Mouse (Mus musculus): ENCODE measurements around the gene Lsm3. TPM values are rescaled to one million over a fixed set of nuclear protein-coding genes. Genes with fewer than 3 reads are reported as not detected.

Gene Lsm3
- polyA plus RNA-seq, 1 experiment from 2014 or later: 144 TPM

GRCm38 (mm10) chr6:91514737-91515362 lies 878 bp upstream of the Lsm3 start:
- Histone ChIP-seq H3K9me3 (no peaks in the 10 kb centered on the region), H3K4me1 (replicated peaks) (peaks cover 34% of the 10 kb centered on the region), H3K4me3 (peak overlapping the region; percentile 94), H3K9ac (peak overlapping the region; percentile 77), H3K4me2 (peak overlapping the region; percentile 93), H3K27ac (replicated peaks) (peak overlapping the region; percentile 72), H3K36me3 (peaks cover 22% of the 10 kb centered on the region), H3K27me3 (no peaks in the 10 kb centered on the region)
- no peak; the same call in 1 of the 2 replicates for ATAC-seq (ENCODE audit: low FRiP score, low read depth)
- WGBS: 31% methylated on average over 10 of the region's 10 CpGs

GRCm38 (mm10) chr6:91518454-91519020 lies 2.8 kb downstream of the Lsm3 start:
- peaks cover 33% of the 10 kb centered on the region for H3K4me1 ChIP-seq (replicated peaks)
- WGBS: 89% methylated on average over 7 of the region's 7 CpGs
- H3K4me2 ChIP-seq: no peak overlapping the region
- no peak overlapping the region for H3K27ac ChIP-seq (replicated peaks)
- H3K4me3 ChIP-seq: no peak overlapping the region
- H3K9me3 ChIP-seq: no peaks in the 10 kb centered on the region
- no peak for ATAC-seq (ENCODE audit: low FRiP score, low read depth)
- H3K36me3 ChIP-seq: peaks cover 54% of the 10 kb centered on the region
- H3K9ac ChIP-seq: no peak overlapping the region
- H3K27me3 ChIP-seq: no peaks in the 10 kb centered on the region

GRCm38 (mm10) chr6:91522816-91523215 lies 7.1 kb downstream of the Lsm3 start:
- Histone ChIP-seq H3K9ac (no peak overlapping the region), H3K27ac (replicated peaks) (no peak overlapping the region), H3K4me3 (no peak overlapping the region), H3K9me3 (no peaks in the 10 kb centered on the region), H3K4me1 (replicated peaks) (peaks cover 6% of the 10 kb centered on the region), H3K4me2 (no peak overlapping the region), H3K27me3 (no peaks in the 10 kb centered on the region), H3K36me3 (peaks cover 56% of the 10 kb centered on the region)
- ATAC-seq (ENCODE audit: low FRiP score, low read depth): no peak
- 96% methylated on average over 5 of the region's 5 CpGs for WGBS

GRCm38 (mm10) chr6:91525544-91525943 lies 9.8 kb downstream of the Lsm3 start:
- Histone ChIP-seq H3K27me3 (no peaks in the 10 kb centered on the region), H3K4me3 (no peak overlapping the region), H3K36me3 (peaks cover 31% of the 10 kb centered on the region), H3K9ac (no peak overlapping the region), H3K9me3 (no peaks in the 10 kb centered on the region), H3K4me2 (no peak overlapping the region), H3K27ac (replicated peaks) (no peak overlapping the region), H3K4me1 (replicated peaks) (peaks cover 3% of the 10 kb centered on the region)
- WGBS: 87% methylated on average over 4 of the region's 4 CpGs
- no peak for ATAC-seq (ENCODE audit: low FRiP score, low read depth)

- no peak overlapping the region for H3K4me2 ChIP-seq
- 45% methylated on average over 5 of the region's 5 CpGs for WGBS
- peak; percentile 85 for ATAC-seq (ENCODE audit: low FRiP score, low read depth)
These were observed 11.6 kb downstream of the Lsm3 start for GRCm38 (mm10) chr6:91527227-91527860.

GRCm38 (mm10) chr6:91528265-91528664 lies 12.5 kb downstream of the Lsm3 start:
- no peak overlapping the region for H3K4me2 ChIP-seq
- H3K9me3 ChIP-seq: no peaks in the 10 kb centered on the region
- H3K27me3 ChIP-seq: no peaks in the 10 kb centered on the region
- peaks cover 3% of the 10 kb centered on the region for H3K4me1 ChIP-seq (replicated peaks)
- H3K36me3 ChIP-seq: peaks cover 8% of the 10 kb centered on the region; the same call in 1 of the 2 replicates
- no peak overlapping the region for H3K27ac ChIP-seq (replicated peaks)
- no peak overlapping the region for H3K4me3 ChIP-seq
- ATAC-seq (ENCODE audit: low FRiP score, low read depth): no peak
- H3K9ac ChIP-seq: no peak overlapping the region
- 86% methylated on average over 7 of the region's 7 CpGs for WGBS

More at GRCm38 (mm10) chr6:91527227-91527860, 11.6 kb downstream of the Lsm3 start:
- Histone ChIP-seq H3K36me3 (peaks cover 16% of the 10 kb centered on the region; the same call in 1 of the 2 replicates), H3K4me3 (no peak overlapping the region), H3K9ac (no peak overlapping the region), H3K9me3 (no peaks in the 10 kb centered on the region), H3K27me3 (no peaks in the 10 kb centered on the region), H3K27ac (replicated peaks) (no peak overlapping the region), H3K4me1 (replicated peaks) (peaks cover 3% of the 10 kb centered on the region)

GRCm38 (mm10) chr6:91530673-91531072 lies 14.9 kb downstream of the Lsm3 start:
- H3K9me3 ChIP-seq: no peaks in the 10 kb centered on the region
- 94% methylated on average over 8 of the region's 8 CpGs for WGBS
- no peak overlapping the region for H3K27ac ChIP-seq (replicated peaks)
- H3K36me3 ChIP-seq: no peaks in the 10 kb centered on the region
- H3K4me1 ChIP-seq (replicated peaks): peaks cover 3% of the 10 kb centered on the region
- H3K9ac ChIP-seq: no peak overlapping the region
- ATAC-seq (ENCODE audit: low FRiP score, low read depth): no peak
- H3K27me3 ChIP-seq: no peaks in the 10 kb centered on the region
- H3K4me2 ChIP-seq: no peak overlapping the region
- H3K4me3 ChIP-seq: no peak overlapping the region

- 92% methylated on average over 6 of the region's 6 CpGs for WGBS
- Histone ChIP-seq H3K4me1 (replicated peaks) (peaks cover 3% of the 10 kb centered on the region), H3K4me3 (no peak overlapping the region), H3K27ac (replicated peaks) (no peak overlapping the region), H3K9me3 (no peaks in the 10 kb centered on the region), H3K9ac (no peak overlapping the region), H3K27me3 (no peaks in the 10 kb centered on the region), H3K36me3 (no peaks in the 10 kb centered on the region), H3K4me2 (no peak overlapping the region)
- ATAC-seq (ENCODE audit: low FRiP score, low read depth): no peak
These were observed 15.5 kb downstream of the Lsm3 start for GRCm38 (mm10) chr6:91531276-91531675.

- no peak overlapping the region for H3K27ac ChIP-seq (replicated peaks)
- no peak overlapping the region for H3K9ac ChIP-seq
- no peak for ATAC-seq (ENCODE audit: low FRiP score, low read depth)
- H3K9me3 ChIP-seq: no peaks in the 10 kb centered on the region
- no peak overlapping the region for H3K4me3 ChIP-seq
- H3K36me3 ChIP-seq: no peaks in the 10 kb centered on the region
- H3K4me1 ChIP-seq (replicated peaks): no peaks in the 10 kb centered on the region; the same call in 1 of the 2 replicates
- no peaks in the 10 kb centered on the region for H3K27me3 ChIP-seq
- no peak overlapping the region for H3K4me2 ChIP-seq
- WGBS: 77% methylated on average over 6 of the region's 6 CpGs
These were observed 16.9 kb downstream of the Lsm3 start for GRCm38 (mm10) chr6:91532661-91533060.

- ATAC-seq (ENCODE audit: low FRiP score, low read depth): no peak
- H3K4me3 ChIP-seq: no peak overlapping the region
- no peaks in the 10 kb centered on the region for H3K9me3 ChIP-seq
- WGBS: 58% methylated on average over 5 of the region's 5 CpGs
- no peak overlapping the region for H3K9ac ChIP-seq
- H3K4me1 ChIP-seq (replicated peaks): no peaks in the 10 kb centered on the region; the same call in 1 of the 2 replicates
- no peaks in the 10 kb centered on the region for H3K36me3 ChIP-seq
- H3K27me3 ChIP-seq: no peaks in the 10 kb centered on the region
- no peak overlapping the region for H3K4me2 ChIP-seq
- H3K27ac ChIP-seq (replicated peaks): no peak overlapping the region
These were observed 17.6 kb downstream of the Lsm3 start for GRCm38 (mm10) chr6:91533359-91533758.

- Histone ChIP-seq H3K9ac (no peak overlapping the region), H3K27ac (replicated peaks) (no peak overlapping the region), H3K36me3 (no peaks in the 10 kb centered on the region), H3K4me3 (no peak overlapping the region), H3K4me1 (replicated peaks) (no peaks in the 10 kb centered on the region; the same call in 1 of the 2 replicates), H3K4me2 (no peak overlapping the region), H3K27me3 (no peaks in the 10 kb centered on the region), H3K9me3 (no peaks in the 10 kb centered on the region)
- WGBS: 35% methylated on average over 2 of the region's 2 CpGs
- no peak for ATAC-seq (ENCODE audit: low FRiP score, low read depth)
These were observed 18.0 kb downstream of the Lsm3 start for GRCm38 (mm10) chr6:91533771-91534170.

GRCm38 (mm10) chr6:91534268-91534667 lies 18.5 kb downstream of the Lsm3 start:
- H3K4me3 ChIP-seq: no peak overlapping the region
- no peaks in the 10 kb centered on the region for H3K36me3 ChIP-seq
- H3K27me3 ChIP-seq: no peaks in the 10 kb centered on the region
- H3K4me2 ChIP-seq: no peak overlapping the region
- H3K9ac ChIP-seq: no peak overlapping the region
- H3K9me3 ChIP-seq: no peaks in the 10 kb centered on the region
- WGBS: 88% methylated on average over 4 of the region's 4 CpGs
- no peaks in the 10 kb centered on the region; the same call in 1 of the 2 replicates for H3K4me1 ChIP-seq (replicated peaks)
- no peak overlapping the region for H3K27ac ChIP-seq (replicated peaks)
- no peak for ATAC-seq (ENCODE audit: low FRiP score, low read depth)
